Mouse (Mus musculus) myocyte (in vitro differentiated cells): Measurements from ENCODE around the gene Ing4. TPM values are rescaled to one million over a fixed set of nuclear protein-coding genes. Genes with fewer than 3 reads are reported as not detected.
A peak's percentile ranks its signal among the peaks of the same experiment; 100 is the strongest.

ENCODE experiments used
- H3K27me3 ChIP-seq: one replicate; pipeline ENCODE4 v1.6.1; 2011; ENCODE audit not compliant: control insufficient read depth, insufficient read depth, insufficient read length
- H3K36me3 ChIP-seq: one replicate; pipeline ENCODE4 v1.6.1; 2011; ENCODE audit not compliant: control insufficient read depth, insufficient read depth
- H3K4me2 ChIP-seq: one replicate; pipeline ENCODE4 v1.6.1; 2011; ENCODE audit warnings: low read depth, control low read depth
- H3K4me3 ChIP-seq: one replicate; pipeline ENCODE4 v1.5.1; 2011; ENCODE audit warnings: mild to moderate bottlenecking, control low read depth, moderate library complexity
- H3K79me2 ChIP-seq: one replicate; pipeline ENCODE4 v1.6.1; 2011; ENCODE audit not compliant: control insufficient read depth, insufficient read depth
- H3ac ChIP-seq: one replicate; pipeline ENCODE4 v1.6.1; 2011; ENCODE audit not compliant: control insufficient read depth, insufficient read length
- CEBPB ChIP-seq: IDR thresholded peaks from 2 replicates; pipeline ENCODE4 v1.6.1; 2011; ENCODE audit warnings: mild to moderate bottlenecking, moderate library complexity; ENCODE audit not compliant: poor library complexity, insufficient read depth, severe bottlenecking
- E2F4 ChIP-seq: IDR thresholded peaks from one replicate; pipeline ENCODE4 v1.6.1; 2011; ENCODE audit warnings: mild to moderate bottlenecking, control low read depth, moderate library complexity; ENCODE audit not compliant: insufficient read depth
- MAX ChIP-seq: IDR thresholded peaks from one replicate; pipeline ENCODE4 v1.6.1; 2011; ENCODE audit warnings: low read depth, mild to moderate bottlenecking, control low read depth
- MYOD1 ChIP-seq, 3 experiments: IDR thresholded peaks; one replicate each; pipeline ENCODE4 v1.6.1; 2011; ENCODE audit warnings: control low read depth in 2 of 3, low read depth in 2 of 3, mild to moderate bottlenecking in 2 of 3, moderate library complexity in 1 of 3; ENCODE audit not compliant: insufficient read length in 2 of 3, control insufficient read depth in 1 of 3
- MYOG ChIP-seq, 3 experiments: IDR thresholded peaks; one replicate each; pipeline ENCODE4 v1.6.1; 2011; ENCODE audit warnings: control low read depth in 2 of 3, low read depth in 2 of 3, mild to moderate bottlenecking in 2 of 3; ENCODE audit not compliant: insufficient read length in 2 of 3, control insufficient read depth in 1 of 3, insufficient read depth in 1 of 3
- POLR2A ChIP-seq: IDR thresholded peaks from one replicate; pipeline ENCODE4 v1.6.1; 2011; ENCODE audit warnings: low read depth, mild to moderate bottlenecking, control low read depth, moderate library complexity; ENCODE audit not compliant: insufficient read length
- POLR2AphosphoS2 ChIP-seq: IDR thresholded peaks from one replicate; pipeline ENCODE4 v1.6.1; 2011; ENCODE audit warnings: low read depth, control low read depth; ENCODE audit not compliant: insufficient read length
- REST ChIP-seq: IDR thresholded peaks from one replicate; pipeline ENCODE4 v1.6.1; 2011; ENCODE audit warnings: mild to moderate bottlenecking, control low read depth, moderate library complexity; ENCODE audit not compliant: insufficient read depth, insufficient read length
- SRF ChIP-seq: IDR thresholded peaks from one replicate; pipeline ENCODE4 v1.6.1; 2011; ENCODE audit warnings: low read depth; ENCODE audit not compliant: control insufficient read depth, insufficient read length
- TCF12 ChIP-seq: IDR thresholded peaks from one replicate; pipeline ENCODE4 v1.6.1; 2011; ENCODE audit warnings: mild to moderate bottlenecking, control low read depth; ENCODE audit not compliant: poor library complexity, insufficient read depth, severe bottlenecking
- TCF3 ChIP-seq: IDR thresholded peaks from one replicate; pipeline ENCODE4 v1.6.1; 2011; ENCODE audit warnings: low read depth, control low read depth; ENCODE audit not compliant: insufficient read length
- USF1 ChIP-seq: IDR thresholded peaks from one replicate; pipeline ENCODE4 v1.6.1; 2011; ENCODE audit warnings: low read depth, mild to moderate bottlenecking, control low read depth, moderate library complexity
- polyA plus RNA-seq: library from polyadenylated mRNA; unstranded; fragments of >200 nt; fragmentation: generic; extraction: Trizol; gene quantifications from one replicate; pipeline ENCODE4 v1.2.1, GENCODE M21; 2012; ENCODE audit warnings: missing spikeins

Gene Ing4
- polyA plus RNA-seq, 1 experiment = 31.2 TPM

GRCm38 (mm10) chr6:125005086-125005485, 34.5 kb upstream of the Ing4 start:
- H3K4me2 ChIP-seq = no peak overlapping the region
- H3K27me3 ChIP-seq = no peaks in the 10 kb centered on the region
- H3ac ChIP-seq = no peak overlapping the region
- peaks cover 6% of the 10 kb centered on the region for H3K79me2 ChIP-seq
- TF ChIP-seq SRF (no peak), POLR2A (no peak), MAX (no peak), TCF3 (no peak), USF1 (no peak), E2F4 (no peak), POLR2AphosphoS2 (no peak), CEBPB (no peak), MYOG (IDR thresholded peaks at IDR 0.05; ENCODE audit: control insufficient read depth in 1 of 3, insufficient read depth in 1 of 3, insufficient read length in 2 of 3, low read depth in 2 of 3) (no peak), MYOD1 (IDR thresholded peaks at IDR 0.05; ENCODE audit: control insufficient read depth in 1 of 3, insufficient read length in 2 of 3, low read depth in 2 of 3) (no peak), TCF12 (no peak), REST (no peak)
- H3K36me3 ChIP-seq = no peaks in the 10 kb centered on the region
- H3K4me3 ChIP-seq = no peak overlapping the region

- H3K4me3 ChIP-seq = peak overlapping the region; percentile 60
- peaks cover 13% of the 10 kb centered on the region for H3K36me3 ChIP-seq
- no peaks in the 10 kb centered on the region for H3K27me3 ChIP-seq
- peak overlapping the region; percentile 83 for H3K4me2 ChIP-seq
- H3K79me2 ChIP-seq = peaks cover 36% of the 10 kb centered on the region
- H3ac ChIP-seq = peak overlapping the region; percentile 94
- TF ChIP-seq MAX (no peak), REST (no peak), TCF3 (no peak), SRF (no peak), MYOD1 (IDR thresholded peaks at IDR 0.05; ENCODE audit: control insufficient read depth in 1 of 3, insufficient read length in 2 of 3, low read depth in 2 of 3) (no peak), CEBPB (no peak), POLR2A (no peak), USF1 (no peak), POLR2AphosphoS2 (no peak), TCF12 (no peak), MYOG (IDR thresholded peaks at IDR 0.05; ENCODE audit: control insufficient read depth in 1 of 3, insufficient read depth in 1 of 3, insufficient read length in 2 of 3, low read depth in 2 of 3) (no peak), E2F4 (no peak)
Measured at GRCm38 (mm10) chr6:125008060-125008459, 31.5 kb upstream of the Ing4 start.

- Histone ChIP-seq H3K36me3 (peaks cover 13% of the 10 kb centered on the region), H3K4me2 (peak overlapping the region; percentile 83), H3K79me2 (peaks cover 42% of the 10 kb centered on the region), H3K4me3 (peak overlapping the region; percentile 60), H3ac (peak overlapping the region; percentile 94), H3K27me3 (no peaks in the 10 kb centered on the region)
- TF ChIP-seq USF1 = no peak
- TF ChIP-seq SRF = peak; percentile 75
- no peak for TF ChIP-seq E2F4
- TF ChIP-seq POLR2AphosphoS2 = peak; percentile 96
- no peak for TF ChIP-seq MYOG (IDR thresholded peaks at IDR 0.05; ENCODE audit: control insufficient read depth in 1 of 3, insufficient read depth in 1 of 3, insufficient read length in 2 of 3, low read depth in 2 of 3)
- peak; percentile 65 for TF ChIP-seq POLR2A
- TF ChIP-seq TCF3 = no peak
- no peak for TF ChIP-seq TCF12
- TF ChIP-seq REST = no peak
- no peak for TF ChIP-seq CEBPB
- TF ChIP-seq MYOD1 (IDR thresholded peaks at IDR 0.05; ENCODE audit: control insufficient read depth in 1 of 3, insufficient read length in 2 of 3, low read depth in 2 of 3) = no peak
Measured at GRCm38 (mm10) chr6:125008586-125009128, 30.9 kb upstream of the Ing4 start.

- Histone ChIP-seq H3K4me3 (peak within 1 kb of the TSS; percentile 60), H3K79me2 (peaks cover 45% of the 10 kb centered on the region), H3K36me3 (peaks cover 13% of the 10 kb centered on the region), H3K4me2 (peak within 1 kb of the TSS; percentile 97), H3ac (peak within 1 kb of the TSS; percentile 94), H3K27me3 (no peaks in the 10 kb centered on the region)
- TF ChIP-seq POLR2A = no peak
- TF ChIP-seq MYOD1 (IDR thresholded peaks at IDR 0.05; ENCODE audit: control insufficient read depth in 1 of 3, insufficient read length in 2 of 3, low read depth in 2 of 3) = no peak
- no peak for TF ChIP-seq MYOG (IDR thresholded peaks at IDR 0.05; ENCODE audit: control insufficient read depth in 1 of 3, insufficient read depth in 1 of 3, insufficient read length in 2 of 3, low read depth in 2 of 3)
- no peak for TF ChIP-seq POLR2AphosphoS2
- TF ChIP-seq TCF12 = no peak
- no peak for TF ChIP-seq SRF
- TF ChIP-seq REST = no peak
- TF ChIP-seq CEBPB = no peak
- TF ChIP-seq MAX = no peak
- no peak for TF ChIP-seq USF1
- TF ChIP-seq E2F4 = no peak
- TF ChIP-seq TCF3 = no peak
Measured at GRCm38 (mm10) chr6:125009129-125009180, 30.6 kb upstream of the Ing4 start, which contains the start of gene Zfp384. Gene Zfp384 (plus strand): TSS chr6:125009145.
